12 mouse cellular contexts compared by ENCODE assay signal in the genomic region with DNA sequence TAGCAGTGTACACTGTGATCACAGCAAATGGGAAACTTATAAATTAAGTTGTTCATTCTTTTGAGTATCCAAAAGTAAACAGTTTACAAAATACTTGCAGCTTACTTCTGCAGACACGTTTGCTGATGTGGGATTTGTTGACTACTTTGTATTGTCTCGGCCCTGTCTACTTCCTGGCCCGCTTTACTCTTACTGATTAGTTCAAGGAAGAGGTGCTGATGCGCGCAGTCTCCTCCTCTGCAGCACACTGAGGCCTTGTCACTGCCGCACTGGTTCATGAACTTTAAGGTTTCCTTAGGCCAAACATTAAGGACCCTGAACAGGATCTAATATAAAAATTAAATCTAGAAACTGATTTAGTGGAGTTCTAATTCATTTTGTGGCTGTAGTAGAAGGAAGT.
"Had no signal": no experiment of that assay in that cellular context is flagged by ENCODE, and none has a peak within 500 bp of the region (broad histone marks: within the 10 kb centered on the region; RNA-seq: fewer than 3 reads in every experiment).

No protein-coding gene starts in this region.

- H3K27me3 ChIP-seq: limb, embryonic 12.5 days; liver, embryonic 15.5 days; megakaryocyte, embryonic 14.5 days; midbrain, embryonic 12.5 days; neural tube, embryonic 15.5 days had no signal

- H3K36me3 ChIP-seq: neural tube, embryonic 15.5 days had no signal

- H3K27ac ChIP-seq: limb, embryonic 12.5 days; liver, embryonic 15.5 days; macrophage; midbrain, embryonic 12.5 days; neural tube, embryonic 15.5 days had no signal

- H3K9ac ChIP-seq: limb, embryonic 12.5 days; liver, embryonic 15.5 days; midbrain, embryonic 12.5 days; neural tube, embryonic 15.5 days had no signal

- H3K4me2 ChIP-seq: limb, embryonic 12.5 days; liver, embryonic 15.5 days; midbrain, embryonic 12.5 days; neural tube, embryonic 15.5 days had no signal

- H3K4me3 ChIP-seq: limb, embryonic 12.5 days; liver, embryonic 15.5 days; megakaryocyte, embryonic 14.5 days; midbrain, embryonic 12.5 days; neural tube, embryonic 15.5 days had no signal

- DNase-seq: kidney, adult 18-20 months; kidney, postnatal 25 days; layer of hippocampus, adult 9-11 months; right cerebral cortex, adult 18-20 months; right cerebral cortex, postnatal 25 days; thymus, postnatal 36 days had no signal

- H3K9me3 ChIP-seq: limb, embryonic 12.5 days; liver, embryonic 15.5 days; megakaryocyte, embryonic 14.5 days; midbrain, embryonic 12.5 days; neural tube, embryonic 15.5 days had no signal
